Mouse (Mus musculus): ENCODE measurements around the gene Chsy1. TPM values are rescaled to one million over a fixed set of nuclear protein-coding genes. Genes with fewer than 3 reads are reported as not detected.

Chsy1 gene
- polyA plus RNA-seq, 1 experiment from 2014 or later = 11.1 TPM

Other genes starting within 250 kb of the Chsy1 start
- 2.6 and 2.8 TPM in 2 replicates for gene Pcsk6, start 247.8 kb upstream of the Chsy1 start, polyA plus RNA-seq (2015; fragmentation: Nextera tagmentation; extraction: Ambion mirVana)
- not detected in 2 replicates for gene Gm45213, start 65.9 kb upstream of the Chsy1 start, polyA plus RNA-seq (2015; fragmentation: Nextera tagmentation; extraction: Ambion mirVana)
- gene Snrpa1, start 50.5 kb upstream of the Chsy1 start, polyA plus RNA-seq (2015; fragmentation: Nextera tagmentation; extraction: Ambion mirVana) = 165 and 179 TPM in 2 replicates
- gene Selenos, start 29.9 kb upstream of the Chsy1 start, polyA plus RNA-seq (2015; fragmentation: Nextera tagmentation; extraction: Ambion mirVana) = 107 and 114 TPM in 2 replicates

Measured in intestine, embryonic 15.5 days (tissue).